Mouse (Mus musculus): ENCODE measurements at regions not wholly inside any gene's neighbourhood (a gene's known extent, or its start where the extent isn't known, plus 50 kb on each side); places are given as distances from the start of the nearest gene placed in this dataset.

DNA sequence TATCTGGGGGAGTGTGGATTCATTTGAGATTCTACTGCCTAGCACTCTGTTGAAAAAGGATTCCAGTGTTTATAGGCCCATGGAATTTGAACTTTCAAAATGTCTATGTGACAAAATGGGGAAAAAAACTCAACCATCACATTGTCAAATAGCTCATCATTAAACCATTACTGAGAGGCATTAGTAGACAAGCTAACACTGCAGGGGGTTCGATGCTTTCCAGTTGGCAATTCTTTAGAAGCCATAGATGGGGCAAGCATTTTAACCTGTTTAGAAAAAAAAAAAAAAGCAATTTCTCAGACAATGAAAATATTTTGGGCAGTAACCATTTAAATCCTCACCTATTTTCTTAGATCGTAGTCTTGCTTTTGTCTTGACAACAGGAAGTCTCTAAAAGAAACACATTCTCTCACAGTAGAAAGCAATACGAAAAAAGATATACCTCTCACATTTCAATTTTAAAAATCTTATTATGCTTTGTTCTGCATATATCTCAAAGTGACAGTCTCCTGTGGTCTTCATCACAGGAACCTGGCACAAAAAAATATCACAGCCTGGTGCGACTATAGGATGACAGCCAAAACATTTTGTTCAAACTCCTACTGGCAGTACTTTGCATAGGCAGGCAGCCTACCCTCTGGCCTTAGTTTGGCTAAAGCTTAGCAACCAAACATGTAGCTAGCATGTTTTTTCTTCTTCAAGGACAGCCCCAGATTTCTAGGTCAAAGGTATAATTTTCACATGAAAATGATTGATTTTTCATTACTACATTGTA, 1787.5 kb downstream of the Pcdh19 start:
- DNase-seq (ENCODE audit: low spot score in 2 of 2) = peak in 1 of 2 experiments; percentile 1

DNA sequence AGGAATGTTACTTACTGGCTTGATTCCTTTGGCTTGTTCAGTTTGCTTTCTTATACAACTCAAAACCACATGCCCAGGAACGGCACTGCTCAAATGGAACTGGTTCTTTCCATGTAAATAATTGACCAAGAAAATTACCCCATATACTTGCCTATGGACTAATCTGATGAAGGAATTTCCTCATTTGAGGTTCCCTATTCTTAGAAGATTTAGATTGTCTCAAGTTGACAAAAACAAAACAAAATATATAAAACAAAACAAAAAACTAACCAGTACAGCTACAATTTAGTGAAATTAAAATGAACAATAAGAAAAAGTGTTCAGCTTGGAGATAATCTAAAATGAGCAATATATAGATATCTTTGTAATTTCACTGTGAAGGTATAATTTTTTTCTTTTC, 1803.7 kb downstream of the Pcdh19 start:
- no peak for DNase-seq (ENCODE audit: low spot score in 2 of 2)
